Mouse (Mus musculus) liver, postnatal 0 days (tissue): ENCODE data around the gene Wt1. TPM values are rescaled to one million over a fixed set of nuclear protein-coding genes. Genes with fewer than 3 reads are reported as not detected.

ENCODE experiments used
- ATAC-seq: fragments of 200-750 bp; cut with Nextera tagmentation; 2 replicates; pipeline ENCODE4 v1.8.0; 2017; ENCODE audit warnings: mild to moderate bottlenecking, moderate library complexity
- DNase-seq: peaks from one replicate; pipeline ENCODE4 v3.0.0-alpha.2; 2016
- H3K27ac ChIP-seq: fragments of 300-500 bp; sonication (generic); 2 replicates; pipeline ENCODE4 v1.5.1; 2014; ENCODE audit warnings: antibody characterized with exemption, moderate library complexity, mild to moderate bottlenecking, low read depth
- H3K27me3 ChIP-seq: fragments of 300-500 bp; sonication (generic); 2 replicates; pipeline ENCODE4 v1.6.1; 2014; ENCODE audit warnings: low read length, control low read depth, mixed read lengths; ENCODE audit not compliant: insufficient read depth
- H3K36me3 ChIP-seq: fragments of 300-500 bp; sonication (generic); replicated peaks from 2 replicates; pipeline ENCODE4 v1.6.1; 2014; ENCODE audit warnings: mild to moderate bottlenecking, control low read depth, low read length, moderate library complexity, mixed read lengths; ENCODE audit not compliant: insufficient read depth
- H3K4me1 ChIP-seq: fragments of 300-500 bp; sonication (generic); 2 replicates; pipeline ENCODE4 v1.6.1; 2014; ENCODE audit warnings: antibody characterized with exemption, mild to moderate bottlenecking, control low read depth; ENCODE audit not compliant: insufficient read depth
- H3K4me2 ChIP-seq: fragments of 300-500 bp; sonication (generic); 2 replicates; pipeline ENCODE4 v1.6.1; 2014; ENCODE audit warnings: low read depth, mild to moderate bottlenecking, low read length, moderate library complexity, mixed read lengths
- H3K4me3 ChIP-seq: fragments of 300-500 bp; sonication (generic); 2 replicates; pipeline ENCODE4 v1.5.1; 2014; ENCODE audit warnings: low read depth, low read length
- H3K9ac ChIP-seq: fragments of 300-500 bp; sonication (generic); replicated peaks from 2 replicates; pipeline ENCODE4 v1.6.1; 2014; ENCODE audit warnings: mild to moderate bottlenecking, moderate library complexity
- H3K9me3 ChIP-seq: fragments of 300-500 bp; sonication (generic); 2 replicates; pipeline ENCODE4 v1.6.1; 2016; ENCODE audit warnings: mild to moderate bottlenecking, control low read depth, low read length, mixed read lengths
- CTCF ChIP-seq: sonication (generic); IDR thresholded peaks from 2 replicates; pipeline ENCODE4 v1.5.1; 2016; ENCODE audit warnings: antibody characterized with exemption, low read depth
- EP300 ChIP-seq: IDR thresholded peaks from 2 replicates; pipeline ENCODE4 v1.6.1; 2016; ENCODE audit warnings: antibody characterized with exemption, low read depth, mild to moderate bottlenecking
- WGBS: fragments of 180-500 bp; shearing (Covaris S2); extraction: QIAGEN DNeasy Blood & Tissue Kit; methylation state at CpG from one replicate; pipeline ENCODE4 v1.1.7; 2014; ENCODE audit not compliant: insufficient replicate concordance; 5-methylcytosine and 5-hydroxymethylcytosine counted together
- polyA plus RNA-seq: library from polyadenylated mRNA; unstranded; fragments of >200 nt; fragmentation: Nextera tagmentation; extraction: Ambion mirVana; gene quantifications from 2 replicates; pipeline ENCODE4 v1.2.1, GENCODE M21; 2015

Wt1 gene
- polyA plus RNA-seq, 1 experiment from 2014 or later: 0.86 TPM

DNA sequence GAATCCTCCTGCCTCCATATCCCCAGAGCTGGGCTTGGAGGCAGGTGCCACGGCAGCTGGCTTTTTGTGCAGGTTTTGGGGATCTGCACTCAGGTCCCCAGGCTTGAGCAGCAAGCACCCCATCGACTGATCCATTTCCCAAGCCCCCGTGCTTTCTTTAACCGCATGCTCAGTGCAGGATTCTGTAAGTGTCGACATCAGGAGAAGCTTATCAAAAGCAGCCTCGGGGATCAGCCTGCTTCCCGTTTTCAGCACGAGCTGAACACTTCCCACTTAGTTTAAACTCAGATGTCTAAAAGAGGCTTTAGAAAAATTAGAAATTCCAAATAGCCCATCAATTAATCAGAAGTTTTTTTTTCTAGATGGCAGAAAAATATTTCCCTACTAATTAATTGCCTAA lies 93.3 kb downstream of the Wt1 start:
- H3K36me3 ChIP-seq: no peaks in the 10 kb centered on the region
- no peaks in the 10 kb centered on the region for H3K9me3 ChIP-seq
- ATAC-seq: no peak

DNA sequence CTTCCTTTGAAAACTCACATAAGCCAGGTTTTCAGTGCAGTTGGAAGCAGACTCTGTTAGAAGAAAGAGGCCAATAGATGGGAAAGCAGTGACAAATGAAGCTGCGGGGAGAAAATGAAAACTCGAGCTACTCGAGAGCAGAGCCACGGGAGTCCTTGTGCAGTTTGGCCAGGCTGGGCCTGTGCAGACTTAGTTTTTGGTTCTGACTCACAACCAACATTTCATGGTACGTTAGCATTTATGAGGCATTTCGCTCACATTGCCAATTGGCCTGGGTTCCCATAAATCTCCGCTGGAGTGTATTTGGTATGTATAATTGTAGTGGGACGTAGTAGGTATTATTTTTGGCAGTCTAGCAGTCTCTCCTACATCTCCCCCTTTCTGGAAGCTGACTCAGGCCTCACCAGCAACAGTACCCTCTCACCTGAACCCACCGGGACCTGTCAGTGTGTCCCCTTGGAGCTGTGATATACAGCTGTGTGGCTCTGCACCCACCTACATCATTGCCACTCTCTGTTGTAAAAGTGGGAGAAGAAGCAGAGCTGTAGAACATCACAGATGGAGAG lies 94.5 kb downstream of the Wt1 start:
- no peak for DNase-seq
- Histone ChIP-seq H3K9me3 (no peaks in the 10 kb centered on the region), H3K27ac (no peak overlapping the region), H3K36me3 (no peaks in the 10 kb centered on the region), H3K9ac (no peak overlapping the region), H3K27me3 (no peaks in the 10 kb centered on the region), H3K4me1 (no peaks in the 10 kb centered on the region), H3K4me3 (no peak overlapping the region), H3K4me2 (no peak overlapping the region)
- no peak for ATAC-seq
- 80% methylated on average over 9 of the region's 9 CpGs for WGBS
- TF ChIP-seq EP300 (no peak), CTCF (no peak)

More for the DNA sequence above, 93.3 kb downstream of the Wt1 start:
- no peak overlapping the region for H3K27ac ChIP-seq
- no peak overlapping the region for H3K9ac ChIP-seq
- no peak for DNase-seq
- 42% methylated on average over 8 of the region's 8 CpGs for WGBS
- no peak overlapping the region for H3K4me2 ChIP-seq
- TF ChIP-seq EP300 (no peak), CTCF (no peak)
- H3K4me3 ChIP-seq: no peak overlapping the region
- H3K27me3 ChIP-seq: no peaks in the 10 kb centered on the region
- no peaks in the 10 kb centered on the region for H3K4me1 ChIP-seq

Other genes starting within 250 kb of the Wt1 start
- gene Eif3m, start 109.4 kb upstream of the Wt1 start, polyA plus RNA-seq: 126 and 128 TPM in 2 replicates
- gene Gm11060, start 34.5 kb upstream of the Wt1 start, polyA plus RNA-seq: not detected in 2 replicates
- gene Them7, start 97.8 kb downstream of the Wt1 start, polyA plus RNA-seq: 6.0 and 6.6 TPM in 2 replicates